In genomic region chr4:115840842-115841241, GRCm38 (mm10) we compare ENCODE assay signal across 36 mouse cellular contexts. TPM values are rescaled to one million over a fixed set of nuclear protein-coding genes. Genes with fewer than 3 reads are reported as not detected.
DNase-seq lines count a peak whose midpoint lies in the region; ATAC-seq and TF ChIP-seq lines count a peak whose summit lies in the region.
"Had no signal": no experiment of that assay in that cellular context is flagged by ENCODE, and none has a peak within 500 bp of the region (broad histone marks: within the 10 kb centered on the region; RNA-seq: fewer than 3 reads in every experiment).

No protein-coding gene starts in this region.

- H3K27ac ChIP-seq in liver, embryonic 11.5 days (ENCODE audit: low read depth, low read length), result no peak overlapping the region
- H3K27ac ChIP-seq in bone marrow macrophage, adult 2 months (ENCODE audit: insufficient read depth, low read depth, low read length), result no peak overlapping the region
- H3K27ac ChIP-seq in liver, embryonic 14.5 days, result no peak overlapping the region
- H3K27ac ChIP-seq: embryonic facial prominence, embryonic 10.5 days; embryonic facial prominence, embryonic 15.5 days; forebrain, embryonic 15.5 days; heart, adult 2 months; hindbrain, embryonic 14.5 days; midbrain, embryonic 13.5 days had no signal

- no peak for TF ChIP-seq EP300 in liver, embryonic 14.5 days (IDR thresholded peaks at IDR 0.05; ENCODE audit: low read depth)

- H3K27me3 ChIP-seq in liver, embryonic 11.5 days (replicated peaks; ENCODE audit: control insufficient read depth, insufficient read depth, low read length), result no peaks in the 10 kb centered on the region
- H3K27me3 ChIP-seq in liver, embryonic 14.5 days (ENCODE audit: control insufficient read depth, insufficient read depth, low read length), result no peaks in the 10 kb centered on the region
- H3K27me3 ChIP-seq: embryonic facial prominence, embryonic 15.5 days; forebrain, embryonic 15.5 days; heart, embryonic 12.5 days; midbrain, embryonic 13.5 days had no signal

- ATAC-seq in liver, embryonic 11.5 days (replicated peaks; ENCODE audit: low FRiP score), result no peak
- no peak for ATAC-seq in liver, embryonic 14.5 days (ENCODE audit: insufficient read depth)
- ATAC-seq: forebrain, embryonic 15.5 days; intestine, postnatal 0 days; midbrain, embryonic 13.5 days had no signal

- 96% methylated on average over 4 of the region's 4 CpGs for WGBS in liver, embryonic 11.5 days
- WGBS in liver, embryonic 14.5 days (ENCODE audit: insufficient replicate concordance), result 88% methylated on average over 4 of the region's 4 CpGs

- H3K4me2 ChIP-seq in liver, embryonic 11.5 days, result peak overlapping the region; percentile 62
- H3K4me2 ChIP-seq in liver, embryonic 14.5 days (ENCODE audit: low read depth), result peak overlapping the region; percentile 65
- H3K4me2 ChIP-seq: embryonic facial prominence, embryonic 15.5 days; forebrain, embryonic 15.5 days; hindbrain, embryonic 14.5 days; midbrain, embryonic 13.5 days had no signal

- no peak for DNase-seq in liver, embryonic 11.5 days (ENCODE audit: low spot score)
- DNase-seq in liver, result no peak
- no peak for DNase-seq in liver, embryonic 14.5 days (ENCODE audit: low read depth in 3 of 3, low spot score in 3 of 3)
- DNase-seq in ovary, postnatal 14 days (ENCODE audit: low spot score), result no peak
- DNase-seq in layer of hippocampus, postnatal 25 days (ENCODE audit: extremely low spot score in 1 of 2, low spot score in 1 of 2), result no peak
- DNase-seq: adrenal gland, adult 8-10 months; B cell, adult 2 months; cerebellum, postnatal 14 days; heart, adult 2 months; heart, postnatal 4 days; kidney, adult 9 months; kidney, postnatal 10 days; lung, postnatal 36 days; spleen, adult 18-20 months had no signal

- no peak overlapping the region for H3K9ac ChIP-seq in liver, embryonic 11.5 days (ENCODE audit: low read depth, low read length)
- H3K9ac ChIP-seq in liver, embryonic 14.5 days (replicated peaks), result peak overlapping the region; percentile 28
- H3K9ac ChIP-seq: embryonic facial prominence, embryonic 15.5 days; forebrain, embryonic 15.5 days; heart, embryonic 12.5 days; hindbrain, embryonic 14.5 days; midbrain, embryonic 13.5 days had no signal

- H3K4me1 ChIP-seq in liver, embryonic 11.5 days (replicated peaks; ENCODE audit: control insufficient read depth, insufficient read depth, low read length), result peaks cover 20% of the 10 kb centered on the region
- H3K4me1 ChIP-seq in bone marrow macrophage, adult 2 months (ENCODE audit: control insufficient read depth, insufficient read depth, low read length), result peaks cover 54% of the 10 kb centered on the region
- peaks cover 13 to 38% of the 10 kb centered on the region in 2 experiments for H3K4me1 ChIP-seq in liver, embryonic 14.5 days (replicated peaks; ENCODE audit: control insufficient read depth in 2 of 2, insufficient read depth in 2 of 2, low read length in 1 of 2)

- TF ChIP-seq CTCF in bone marrow macrophage, adult 2 months (IDR thresholded peaks at IDR 0.05; ENCODE audit: low read depth, low read length), result no peak
- no peak for TF ChIP-seq CTCF in liver, embryonic 14.5 days (IDR thresholded peaks at IDR 0.05; ENCODE audit: low read depth)

- TF ChIP-seq POLR2A in bone marrow macrophage, adult 2 months (IDR thresholded peaks at IDR 0.05; ENCODE audit: borderline replicate concordance, low read depth, low read length), result no peak

- no peaks in the 10 kb centered on the region for H3K9me3 ChIP-seq in liver, embryonic 11.5 days (ENCODE audit: control insufficient read depth, low read length)
- no peaks in the 10 kb centered on the region for H3K9me3 ChIP-seq in liver, embryonic 14.5 days (ENCODE audit: control insufficient read depth, low read length)
- H3K9me3 ChIP-seq: embryonic facial prominence, embryonic 10.5 days; embryonic facial prominence, embryonic 15.5 days; forebrain, embryonic 15.5 days; heart, embryonic 12.5 days; midbrain, embryonic 13.5 days had no signal

- H3K4me3 ChIP-seq in liver, embryonic 11.5 days (ENCODE audit: low read depth, low read length), result no peak overlapping the region
- 0 out of 2 replicates have a peak overlapping the region, but pooled peaks have one; percentile 18 for H3K4me3 ChIP-seq in bone marrow macrophage, adult 2 months (ENCODE audit: insufficient read depth, low read length)
- H3K4me3 ChIP-seq in liver, embryonic 14.5 days (ENCODE audit: insufficient read depth in 1 of 2, low read depth in 2 of 2, low read length in 2 of 2), result peak overlapping the region; percentile 31 to 65; a peak in 3 of 4 replicates
- H3K4me3 ChIP-seq: embryonic facial prominence, embryonic 10.5 days; embryonic facial prominence, embryonic 15.5 days; forebrain, embryonic 15.5 days; heart, adult 2 months; heart, embryonic 12.5 days; midbrain, embryonic 13.5 days had no signal

- H3K36me3 ChIP-seq in liver, embryonic 11.5 days (ENCODE audit: control insufficient read depth, insufficient read depth, low read length), result peaks cover 8% of the 10 kb centered on the region; the same call in 1 of the 2 replicates
- peaks cover 15% of the 10 kb centered on the region for H3K36me3 ChIP-seq in liver, embryonic 14.5 days (replicated peaks; ENCODE audit: control insufficient read depth, insufficient read depth, low read depth)
- H3K36me3 ChIP-seq: embryonic facial prominence, embryonic 10.5 days; embryonic facial prominence, embryonic 15.5 days; forebrain, embryonic 15.5 days; heart, embryonic 12.5 days; midbrain, embryonic 13.5 days had no signal

RNA-seq across cellular contexts. Expression of gene Mknk1, which starts 1.8 kb away (rescaled TPM):
- 43.8 and 46.9 TPM in 2 replicates for polyA plus RNA-seq in liver, embryonic 11.5 days (2014; fragmentation: Nextera tagmentation; extraction: Ambion mirVana)
- 138 and 149 TPM in 2 replicates for polyA plus RNA-seq in bone marrow macrophage, adult 2 months (2012; ENCODE audit: insufficient read depth, insufficient read length, missing spikeins)
- 29.1 and 34.8 TPM in 2 replicates for polyA plus RNA-seq in liver, embryonic 14.5 days (2012; rRNA removed)
- polyA plus RNA-seq in liver, embryonic 14.5 days (2014; fragmentation: Nextera tagmentation; extraction: Ambion mirVana), result 21.3 and 24.7 TPM in 2 replicates
- total RNA-seq in layer of hippocampus, postnatal 25 days (2021), result 10 to 100 TPM; 39.5 to 53.9 TPM

RNA-seq across cellular contexts. Expression of gene Mob3c, which starts 12.9 kb away (rescaled TPM):
- 9.7 and 9.8 TPM in 2 replicates for polyA plus RNA-seq in liver, embryonic 11.5 days (2014; fragmentation: Nextera tagmentation; extraction: Ambion mirVana)
- 25.3 and 27.5 TPM in 2 replicates for polyA plus RNA-seq in bone marrow macrophage, adult 2 months (2012; ENCODE audit: insufficient read depth, insufficient read length, missing spikeins)
- polyA plus RNA-seq in liver, embryonic 14.5 days (2012; rRNA removed), result 3.6 and 5.6 TPM in 2 replicates
- 4.2 and 5.0 TPM in 2 replicates for polyA plus RNA-seq in liver, embryonic 14.5 days (2014; fragmentation: Nextera tagmentation; extraction: Ambion mirVana)
- total RNA-seq in layer of hippocampus, postnatal 25 days (2021), result 1 to 10 TPM; 5.1 to 5.3 TPM

RNA-seq across cellular contexts. Expression of gene Kncn, which starts 43.4 kb away (rescaled TPM):
- not detected in 2 replicates for polyA plus RNA-seq in liver, embryonic 11.5 days (2014; fragmentation: Nextera tagmentation; extraction: Ambion mirVana)
- not detected in 2 replicates for polyA plus RNA-seq in bone marrow macrophage, adult 2 months (2012; ENCODE audit: insufficient read depth, insufficient read length, missing spikeins)
- polyA plus RNA-seq in liver, embryonic 14.5 days (2012; rRNA removed), result 0.01 TPM in 1 of 2 replicates, not detected in the other
- polyA plus RNA-seq in liver, embryonic 14.5 days (2014; fragmentation: Nextera tagmentation; extraction: Ambion mirVana), result 0.05 TPM in 1 of 2 replicates, not detected in the other
- total RNA-seq in layer of hippocampus, postnatal 25 days (2021), result under 1 TPM in 1 of 2 experiments, not detected in 1; 0.22 TPM
- total RNA-seq: adrenal gland, adult 8-10 months; adrenal gland, postnatal 4 days; ES-E14; gastrocnemius, adult 8-10 months; gastrocnemius, postnatal 4 days; heart, adult 2 months; heart, postnatal 4 days; liver, adult 2 months; megakaryocyte-erythroid progenitor cell, adult 5-6 weeks had no signal
- polyA plus RNA-seq: embryonic facial prominence, embryonic 10.5 days; embryonic facial prominence, embryonic 15.5 days; forebrain, embryonic 15.5 days; heart, adult 2 months; heart, embryonic 12.5 days; heart, postnatal 0 days; intestine, postnatal 0 days; large intestine, adult 2 months; limb, embryonic 11.5 days; liver, adult 2 months; lung, embryonic 16.5 days; thymus, postnatal 0 days had no signal

RNA-seq across cellular contexts. Expression of gene 6430628N08Rik, which starts 49.6 kb away (rescaled TPM):
- polyA plus RNA-seq in liver, embryonic 11.5 days (2014; fragmentation: Nextera tagmentation; extraction: Ambion mirVana), result not detected in 2 replicates
- not detected in 2 replicates for polyA plus RNA-seq in bone marrow macrophage, adult 2 months (2012; ENCODE audit: insufficient read depth, insufficient read length, missing spikeins)
- not detected in 2 replicates for polyA plus RNA-seq in liver, embryonic 14.5 days (2012; rRNA removed)
- polyA plus RNA-seq in liver, embryonic 14.5 days (2014; fragmentation: Nextera tagmentation; extraction: Ambion mirVana), result not detected in 2 replicates
- under 1 TPM in 1 of 2 experiments, not detected in 1; 0.22 TPM for total RNA-seq in layer of hippocampus, postnatal 25 days (2021)
- total RNA-seq: adrenal gland, adult 8-10 months; adrenal gland, postnatal 4 days; ES-E14; gastrocnemius, adult 8-10 months; gastrocnemius, postnatal 4 days; heart, adult 2 months; heart, postnatal 4 days; liver, adult 2 months; megakaryocyte-erythroid progenitor cell, adult 5-6 weeks had no signal
- polyA plus RNA-seq: cortical plate, adult 2 months; heart, adult 2 months; heart, embryonic 12.5 days; heart, postnatal 0 days; hindbrain, embryonic 14.5 days; intestine, postnatal 0 days; large intestine, adult 2 months; liver, adult 2 months; lung, embryonic 16.5 days; neural tube, embryonic 14.5 days; testis, adult 2 months; thymus, postnatal 0 days had no signal

RNA-seq across cellular contexts. Expression of gene Atpaf1, which starts 56.2 kb away (rescaled TPM):
- polyA plus RNA-seq in liver, embryonic 11.5 days (2014; fragmentation: Nextera tagmentation; extraction: Ambion mirVana), result 42.1 and 48.7 TPM in 2 replicates
- 15.4 and 17.3 TPM in 2 replicates for polyA plus RNA-seq in bone marrow macrophage, adult 2 months (2012; ENCODE audit: insufficient read depth, insufficient read length, missing spikeins)
- 5.5 and 8.5 TPM in 2 replicates for polyA plus RNA-seq in liver, embryonic 14.5 days (2012; rRNA removed)
- polyA plus RNA-seq in liver, embryonic 14.5 days (2014; fragmentation: Nextera tagmentation; extraction: Ambion mirVana), result 15.0 and 22.0 TPM in 2 replicates
- total RNA-seq in layer of hippocampus, postnatal 25 days (2021), result 10 to 100 TPM; 45.7 to 51.8 TPM
